Mouse (Mus musculus) c-Kit-positive CD71-negative TER-119-negative erythroid progenitor cells, embryonic 14.5 days (primary cell): Measurements from ENCODE around the gene Psd.

ENCODE experiments used
- DNase-seq: peaks from one replicate; pipeline ENCODE4 v3.0.0-alpha.2; 2013; ENCODE audit warnings: low read depth

Psd gene

GRCm38 (mm10) chr19:46320076-46320785, 6.7 kb downstream of the Psd start:
- no peak for DNase-seq

- no peak for DNase-seq
Observed at GRCm38 (mm10) chr19:46318586-46319378, 8.2 kb downstream of the Psd start.

- DNase-seq, result no peak
Observed at GRCm38 (mm10) chr19:46318031-46318471, 8.9 kb downstream of the Psd start.

- no peak for DNase-seq
Observed at GRCm38 (mm10) chr19:46317546-46317885, 9.4 kb downstream of the Psd start.

GRCm38 (mm10) chr19:46316846-46317545, 10.0 kb downstream of the Psd start:
- DNase-seq, result no peak

GRCm38 (mm10) chr19:46315752-46316610, 11.0 kb downstream of the Psd start:
- no peak for DNase-seq

GRCm38 (mm10) chr19:46314872-46315742, 11.8 kb downstream of the Psd start:
- DNase-seq, result no peak

GRCm38 (mm10) chr19:46314151-46314601, 12.8 kb downstream of the Psd start:
- DNase-seq, result no peak

GRCm38 (mm10) chr19:46313591-46313990, 13.4 kb downstream of the Psd start:
- DNase-seq, result no peak

- DNase-seq, result no peak
Observed at GRCm38 (mm10) chr19:46313116-46313515, 13.8 kb downstream of the Psd start.

GRCm38 (mm10) chr19:46312566-46312965, 14.4 kb downstream of the Psd start:
- no peak for DNase-seq

- DNase-seq, result no peak
Observed at GRCm38 (mm10) chr19:46311341-46311740, 15.6 kb downstream of the Psd start.

- no peak for DNase-seq
Observed at GRCm38 (mm10) chr19:46310312-46310865, 16.6 kb downstream of the Psd start.

- DNase-seq, result no peak
Observed at GRCm38 (mm10) chr19:46309651-46310305, 17.2 kb downstream of the Psd start.

- peak; percentile 87 for DNase-seq
Observed at GRCm38 (mm10) chr19:46308706-46309435, 18.1 kb downstream of the Psd start.

GRCm38 (mm10) chr19:46308303-46308702, 18.7 kb downstream of the Psd start:
- no peak for DNase-seq

GRCm38 (mm10) chr19:46307781-46308180, 19.2 kb downstream of the Psd start:
- no peak for DNase-seq

GRCm38 (mm10) chr19:46306751-46307289, 20.1 kb downstream of the Psd start:
- DNase-seq, result no peak

- no peak for DNase-seq
Observed at GRCm38 (mm10) chr19:46306268-46306610, 20.7 kb downstream of the Psd start.
